Mouse (Mus musculus) erythroblast, adult 5-6 weeks (primary cell): ENCODE measurements at regions not wholly inside any gene's neighbourhood (a gene's known extent, or its start where the extent isn't known, plus 50 kb on each side); places are given as distances from the start of the nearest gene placed in this dataset.

Experiments used
- ATAC-seq: replicated peaks from 2 replicates; pipeline ENCODE4 v1.8.0; 2016; ENCODE audit warnings: moderate number of reproducible peaks, mild to moderate bottlenecking, moderate TSS enrichment, inconsistent platforms; ENCODE audit not compliant: poor library complexity, low FRiP score, severe bottlenecking

- ATAC-seq, result no peak
These were observed 62.2 kb upstream of the Teddm2 start for GRCm38 (mm10) chr1:153962161-153962720.

- ATAC-seq, result no peak
These were observed 63.8 kb upstream of the Teddm2 start for GRCm38 (mm10) chr1:153963744-153964342.

- ATAC-seq, result no peak
These were observed 69.4 kb upstream of the Teddm2 start for GRCm38 (mm10) chr1:153969401-153969800.

GRCm38 (mm10) chr1:153974300-153974699 lies 74.3 kb upstream of the Teddm2 start:
- ATAC-seq, result no peak

- no peak for ATAC-seq
These were observed 78.1 kb upstream of the Teddm2 start for GRCm38 (mm10) chr1:153977963-153978726.

GRCm38 (mm10) chr1:153980886-153981285 lies 80.9 kb upstream of the Teddm2 start:
- no peak for ATAC-seq

- no peak for ATAC-seq
These were observed 85.6 kb upstream of the Teddm2 start for GRCm38 (mm10) chr1:153985595-153985994.

- ATAC-seq, result no peak
These were observed 86.6 kb upstream of the Teddm2 start for GRCm38 (mm10) chr1:153986632-153987031.

GRCm38 (mm10) chr1:153988297-153988696 lies 88.3 kb upstream of the Teddm2 start:
- ATAC-seq, result no peak

- ATAC-seq, result no peak
These were observed 90.8 kb upstream of the Teddm2 start for GRCm38 (mm10) chr1:153990651-153991435.

GRCm38 (mm10) chr1:153992466-153992865 lies 92.4 kb upstream of the Teddm2 start:
- no peak for ATAC-seq

GRCm38 (mm10) chr1:153994871-153995270 lies 94.8 kb upstream of the Teddm2 start:
- ATAC-seq, result no peak

GRCm38 (mm10) chr1:153997201-153998181 lies 97.5 kb upstream of the Teddm2 start:
- no peak for ATAC-seq

GRCm38 (mm10) chr1:153999776-154000175 lies 99.7 kb upstream of the Teddm2 start:
- ATAC-seq, result no peak

- ATAC-seq, result no peak
These were observed 103.6 kb upstream of the Teddm2 start for GRCm38 (mm10) chr1:154003669-154004068.

- no peak for ATAC-seq
These were observed 104.6 kb upstream of the Teddm2 start for GRCm38 (mm10) chr1:154004647-154005046.

GRCm38 (mm10) chr1:154006055-154006454 lies 106.0 kb upstream of the Teddm2 start:
- no peak for ATAC-seq

- peak; percentile 52; the same call in 1 of the 2 replicates for ATAC-seq
These were observed 107.4 kb upstream of the Teddm2 start for GRCm38 (mm10) chr1:154007440-154007839.

- no peak for ATAC-seq
These were observed 108.7 kb upstream of the Teddm2 start for GRCm38 (mm10) chr1:154008593-154009310.
